Mouse (Mus musculus) lung, postnatal 0 days (tissue): ENCODE results near the gene Cbx1.

Experiments used
- CTCF ChIP-seq: IDR thresholded peaks from 2 replicates; pipeline ENCODE4 v1.5.1; 2016; ENCODE audit warnings: antibody characterized with exemption, mild to moderate bottlenecking
- EP300 ChIP-seq: IDR thresholded peaks from 2 replicates; pipeline ENCODE4 v1.6.1; 2016; ENCODE audit warnings: antibody characterized with exemption, mild to moderate bottlenecking, control low read depth

DNA sequence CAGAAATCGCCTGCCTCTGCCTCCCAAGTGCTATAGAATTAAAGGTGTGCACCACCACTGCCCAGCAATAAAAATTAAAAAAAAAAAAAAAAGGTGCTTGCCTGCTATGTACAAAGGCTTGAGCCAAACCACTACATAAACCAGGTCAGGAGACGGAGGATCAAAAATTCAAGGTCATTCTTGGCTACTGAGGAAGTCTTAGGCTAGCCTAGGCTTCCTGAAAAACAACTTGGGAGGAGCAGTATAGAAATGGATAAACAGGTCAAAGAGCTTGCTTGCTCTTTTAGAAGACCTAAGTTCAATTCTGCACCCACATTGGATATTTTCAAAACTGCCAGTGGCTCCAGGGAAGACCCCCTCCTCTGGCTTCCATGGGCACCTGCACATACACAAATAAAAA lies 25.5 kb downstream of the Cbx1 start:
- TF ChIP-seq EP300 (no peak), CTCF (no peak)
